ENCODE assay signal across 8 mouse cellular contexts in genomic region chr8:87836866-87837265, GRCm38 (mm10).
A peak's percentile ranks its signal among the peaks of the same experiment; 100 is the strongest.
DNase-seq lines count a peak whose midpoint lies in the region; ATAC-seq and TF ChIP-seq lines count a peak whose summit lies in the region.

No protein-coding gene starts in this region.

- H3K4me2 ChIP-seq in hindbrain, embryonic 12.5 days (replicated peaks) = peak overlapping the region; percentile 35

- WGBS in kidney, adult 2 months = 39% methylated on average over 16 of the region's 16 CpGs
- 1% methylated on average over 16 of the region's 16 CpGs for WGBS in hindbrain, embryonic 12.5 days
- 9% methylated on average over 16 of the region's 16 CpGs for WGBS in midbrain, embryonic 10.5 days

- 0 out of 2 replicates have a peak overlapping the region, but pooled peaks have one; percentile 1 for H3K9ac ChIP-seq in hindbrain, embryonic 12.5 days

- no peaks in the 10 kb centered on the region for H3K9me3 ChIP-seq in hindbrain, embryonic 12.5 days (replicated peaks)
- H3K9me3 ChIP-seq in midbrain, embryonic 10.5 days (replicated peaks) = no peaks in the 10 kb centered on the region

- no peak for TF ChIP-seq CTCF in kidney, adult 2 months (conservative IDR thresholded peaks at IDR 0.05; ENCODE audit: insufficient read depth, insufficient read length, low read depth, low read length)

- no peaks in the 10 kb centered on the region for H3K27me3 ChIP-seq in kidney, adult 2 months (replicated peaks; ENCODE audit: control insufficient read depth, insufficient read depth, low read length)
- H3K27me3 ChIP-seq in hindbrain, embryonic 12.5 days = no peaks in the 10 kb centered on the region
- no peaks in the 10 kb centered on the region for H3K27me3 ChIP-seq in midbrain, embryonic 10.5 days (ENCODE audit: low read depth, poor library complexity, severe bottlenecking)

- H3K4me3 ChIP-seq in kidney, adult 2 months (ENCODE audit: insufficient read depth, low read depth, low read length) = no peak overlapping the region
- H3K4me3 ChIP-seq in hindbrain, embryonic 12.5 days = no peak overlapping the region
- peak overlapping the region; percentile 41 for H3K4me3 ChIP-seq in midbrain, embryonic 10.5 days

- TF ChIP-seq POLR2A in kidney, adult 2 months (IDR thresholded peaks at IDR 0.05; ENCODE audit: low read depth, low read length) = no peak

- no peaks in the 10 kb centered on the region for H3K36me3 ChIP-seq in kidney, adult 2 months (ENCODE audit: control insufficient read depth, insufficient read depth, low read length)
- H3K36me3 ChIP-seq in hindbrain, embryonic 12.5 days = no peaks in the 10 kb centered on the region
- peaks cover 16% of the 10 kb centered on the region for H3K36me3 ChIP-seq in midbrain, embryonic 10.5 days

- peak; percentile 88 for ATAC-seq in hindbrain, embryonic 12.5 days (ENCODE audit: low FRiP score)

- DNase-seq in kidney, adult 2 months = peak; percentile 12
- DNase-seq in kidney, adult 8-10 months = no peak
- DNase-seq in frontal cortex, postnatal 25 days (ENCODE audit: low spot score in 2 of 2) = peak; percentile 39
- peak; percentile 41 to 57 for DNase-seq in layer of hippocampus, postnatal 36 days
- DNase-seq in midbrain, embryonic 10.5 days (ENCODE audit: low spot score) = peak; percentile 86
- peak; percentile 60 for DNase-seq in right cerebral cortex, postnatal 4 days
- DNase-seq in spleen, postnatal 14 days (ENCODE audit: low spot score in 2 of 2) = no peak

- H3K27ac ChIP-seq in kidney, adult 2 months (ENCODE audit: insufficient read depth, low read depth, low read length) = no peak overlapping the region
- peak overlapping the region; percentile 87 for H3K27ac ChIP-seq in hindbrain, embryonic 12.5 days
- peak overlapping the region; percentile 87 for H3K27ac ChIP-seq in midbrain, embryonic 10.5 days (replicated peaks)

- H3K4me1 ChIP-seq in kidney, adult 2 months (ENCODE audit: control insufficient read depth, insufficient read depth, low read length) = no peaks in the 10 kb centered on the region
- H3K4me1 ChIP-seq in hindbrain, embryonic 12.5 days = peaks cover 71% of the 10 kb centered on the region
- H3K4me1 ChIP-seq in midbrain, embryonic 10.5 days = peaks cover 81% of the 10 kb centered on the region

Comparison
In these comparisons a context has a peak if more than half of its experiments do, and no peak if none do; other contexts are left out.
1. DNase-seq: peak in kidney, adult 2 months (single experiment), frontal cortex, postnatal 25 days (2 of 2), layer of hippocampus, postnatal 36 days (2 of 2), midbrain, embryonic 10.5 days (single experiment) and right cerebral cortex, postnatal 4 days (single experiment); none in kidney, adult 8-10 months (0 of 2) and spleen, postnatal 14 days (0 of 2).